7 mouse cellular contexts compared by ENCODE assay signal in genomic region chr5:5663655-5664370, GRCm38 (mm10). TPM values are rescaled to one million over a fixed set of nuclear protein-coding genes. Genes with fewer than 3 reads are reported as not detected.
A peak's percentile ranks its signal among the peaks of the same experiment; 100 is the strongest.
DNase-seq lines count a peak whose midpoint lies in the region.

Gene Cfap69, minus strand, starts transcription at chr5:5664239.

- DNase-seq in adrenal gland, postnatal 25 days, result peak; percentile 85
- DNase-seq in embryo, embryonic 10 days (ENCODE audit: low spot score), result peak; percentile 95
- DNase-seq in gastrocnemius, postnatal 25 days, result peak; percentile 21
- DNase-seq in induced T-regulatory cell, adult 2 months (ENCODE audit: low read depth), result peak; percentile 1
- peak; percentile 81 to 86 for DNase-seq in left cerebral cortex, adult 8-10 months (ENCODE audit: low spot score in 2 of 2)
- DNase-seq in lung, postnatal 4 days, result peak; percentile 81 to 83
- DNase-seq in right cerebral cortex, postnatal 25 days, result peak; percentile 88

RNA-seq across cellular contexts. Expression of gene Cfap69, which starts in this region (rescaled TPM):
- 9.7 and 16.0 TPM in 2 replicates for total RNA-seq in adrenal gland, postnatal 25 days (2021)
- 1 to 10 TPM in 1 of 2 experiments, not detected in 1; 1.0 TPM for total RNA-seq in gastrocnemius, postnatal 25 days (2021)
- 10 to 100 TPM; 13.7 to 23.6 (median 21.6) TPM for total RNA-seq in left cerebral cortex, adult 8-10 months (2022)

Comparison
In these comparisons a context has a peak if more than half of its experiments do, and no peak if none do; other contexts are left out.
1. Peak in every context shown above with its lines: DNase-seq.
2. DNase-seq: peak in every context shown above with its lines; median percentile 95 in embryo, embryonic 10 days; 88 in right cerebral cortex, postnatal 25 days; 85 in adrenal gland, postnatal 25 days; 84 in left cerebral cortex, adult 8-10 months; 82 in lung, postnatal 4 days; 21 in gastrocnemius, postnatal 25 days; 1 in induced T-regulatory cell, adult 2 months.